Mouse (Mus musculus) spleen, adult 2 months (tissue): Measurements from ENCODE around the gene Phc2.

Experiments
- CTCF ChIP-seq: fragments of 200-500 bp; IDR thresholded peaks from 2 replicates; pipeline ENCODE4 v1.5.1; 2011; ENCODE audit warnings: mild to moderate bottlenecking, inconsistent platforms; ENCODE audit not compliant: insufficient read depth, insufficient read length, insufficient replicate concordance; ENCODE audit errors: extremely low read depth
- POLR2A ChIP-seq: fragments of 200-500 bp; IDR thresholded peaks from 2 replicates; pipeline ENCODE4 v1.6.1; 2011; ENCODE audit warnings: low read depth, low read length, inconsistent platforms

DNA sequence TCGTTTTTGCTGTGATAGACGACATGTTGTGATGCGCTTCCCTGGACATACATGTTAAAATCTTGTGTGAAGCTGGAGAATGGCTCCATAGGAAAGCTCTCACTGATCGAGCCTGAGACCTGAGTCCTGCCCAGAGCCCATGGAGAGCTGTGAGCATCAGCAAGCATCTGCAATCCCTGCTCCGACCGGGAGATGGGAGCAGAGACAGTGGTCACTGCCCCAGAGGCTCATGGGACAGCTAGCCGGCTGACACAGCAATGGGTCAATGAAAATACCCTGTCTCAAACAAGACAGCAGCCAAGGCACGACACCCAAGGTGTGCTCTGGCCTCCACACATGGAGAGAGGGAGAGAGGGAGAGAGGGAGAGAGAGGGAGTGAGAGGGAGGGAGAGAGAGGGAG, 26.6 kb downstream of the Phc2 start:
- TF ChIP-seq POLR2A: no peak
- TF ChIP-seq CTCF: no peak
